9 mouse cellular contexts compared by ENCODE assay signal in genomic region chr15:6278606-6279468, GRCm38 (mm10). TPM values are rescaled to one million over a fixed set of nuclear protein-coding genes. Genes with fewer than 3 reads are reported as not detected.
DNase-seq lines count a peak whose midpoint lies in the region; ATAC-seq and TF ChIP-seq lines count a peak whose summit lies in the region.
"Had no signal": no experiment of that assay in that cellular context is flagged by ENCODE, and none has a peak within 500 bp of the region (broad histone marks: within the 10 kb centered on the region; RNA-seq: fewer than 3 reads in every experiment).

No protein-coding gene starts in this region.

- TF ChIP-seq POLR2A in CH12.LX (IDR thresholded peaks at IDR 0.05; ENCODE audit: low read depth, low read length): no peak
- no peak for TF ChIP-seq POLR2A in heart, adult 2 months (IDR thresholded peaks at IDR 0.05; ENCODE audit: insufficient read depth, low read depth, low read length)

- H3K9me3 ChIP-seq in embryonic facial prominence, embryonic 11.5 days (replicated peaks; ENCODE audit: control insufficient read depth, low read length): no peaks in the 10 kb centered on the region
- H3K9me3 ChIP-seq in embryonic facial prominence, embryonic 10.5 days: no peaks in the 10 kb centered on the region
- H3K9me3 ChIP-seq in CH12.LX (replicated peaks; ENCODE audit: low read length): no peaks in the 10 kb centered on the region
- no peaks in the 10 kb centered on the region for H3K9me3 ChIP-seq in limb, embryonic 12.5 days
- H3K9me3 ChIP-seq in liver, embryonic 12.5 days (replicated peaks): no peaks in the 10 kb centered on the region

- no peak for TF ChIP-seq RAD21 in CH12.LX (IDR thresholded peaks at IDR 0.05; ENCODE audit: low read depth, low read length)

- intact Hi-C loops in heart, adult 2 months (cut with DNase I): loop anchor here (2.0 to 5.0 kb wide), 2 partner anchors 37 to 108 kb away; no protein-coding TSS in a partner anchor

- dilution Hi-C loops in CH12.LX (cut with MboI; ENCODE audit: extremely low pct_ligation_motif_present, extremely low pct_unique_long_range_greater_than_20kb, low sequenced_read_pairs): no loop called here

- no peak overlapping the region for H3K27ac ChIP-seq in embryonic facial prominence, embryonic 11.5 days (replicated peaks; ENCODE audit: low read depth, low read length)
- no peak overlapping the region for H3K27ac ChIP-seq in embryonic facial prominence, embryonic 10.5 days (replicated peaks)
- no peak overlapping the region for H3K27ac ChIP-seq in CH12.LX (ENCODE audit: insufficient read depth, low read depth)
- H3K27ac ChIP-seq in heart, adult 2 months: peak overlapping the region; percentile 74
- H3K27ac ChIP-seq in limb, embryonic 12.5 days: peak overlapping the region; percentile 75
- no peak overlapping the region for H3K27ac ChIP-seq in liver, embryonic 12.5 days

- TF ChIP-seq EP300 in CH12.LX (IDR thresholded peaks at IDR 0.05; ENCODE audit: low read length): peak; percentile 34; the same call in 1 of the 2 replicates
- no peak for TF ChIP-seq EP300 in heart, adult 2 months (IDR thresholded peaks at IDR 0.05; ENCODE audit: insufficient read depth, low read depth, low read length)

- no peaks in the 10 kb centered on the region for H3K4me1 ChIP-seq in embryonic facial prominence, embryonic 11.5 days (ENCODE audit: control insufficient read depth, insufficient read depth, low read length)
- H3K4me1 ChIP-seq in embryonic facial prominence, embryonic 10.5 days: peaks cover 18% of the 10 kb centered on the region
- peaks cover 0 to 7% of the 10 kb centered on the region in 2 experiments; a peak in 1 of 4 replicates for H3K4me1 ChIP-seq in CH12.LX (ENCODE audit: control insufficient read depth in 1 of 2, insufficient read depth in 2 of 2)
- H3K4me1 ChIP-seq in heart, adult 2 months (ENCODE audit: control insufficient read depth, insufficient read depth, low read length): peaks cover 4% of the 10 kb centered on the region
- peaks cover 34% of the 10 kb centered on the region for H3K4me1 ChIP-seq in limb, embryonic 12.5 days (replicated peaks)
- no peaks in the 10 kb centered on the region for H3K4me1 ChIP-seq in liver, embryonic 12.5 days

- no peaks in the 10 kb centered on the region for H3K27me3 ChIP-seq in embryonic facial prominence, embryonic 11.5 days (ENCODE audit: control insufficient read depth, insufficient read depth, low read length)
- H3K27me3 ChIP-seq in embryonic facial prominence, embryonic 10.5 days (replicated peaks; ENCODE audit: low read depth, poor library complexity, severe bottlenecking): no peaks in the 10 kb centered on the region
- H3K27me3 ChIP-seq in CH12.LX (replicated peaks): no peaks in the 10 kb centered on the region
- H3K27me3 ChIP-seq in heart, adult 2 months (ENCODE audit: control insufficient read depth, insufficient read depth, low read length): no peaks in the 10 kb centered on the region
- H3K27me3 ChIP-seq in limb, embryonic 12.5 days: no peaks in the 10 kb centered on the region
- H3K27me3 ChIP-seq in liver, embryonic 12.5 days (replicated peaks): no peaks in the 10 kb centered on the region

- in situ Hi-C loops in CH12.LX (cut with MboI; ENCODE audit: low pct_ligation_motif_present, low pct_unique_long_range_greater_than_20kb, low sequenced_read_pairs): no loop called here

- no peak for ATAC-seq in embryonic facial prominence, embryonic 11.5 days (replicated peaks; ENCODE audit: insufficient number of reproducible peaks, low FRiP score, low TSS enrichment, low read depth)
- peak; percentile 58; the same call in 1 of the 2 replicates for ATAC-seq in limb, embryonic 12.5 days (ENCODE audit: insufficient number of reproducible peaks, insufficient read depth, low FRiP score, low TSS enrichment, low read depth)
- no peak for ATAC-seq in liver, embryonic 12.5 days

- no peak overlapping the region for H3K9ac ChIP-seq in embryonic facial prominence, embryonic 11.5 days (replicated peaks; ENCODE audit: low read length)
- H3K9ac ChIP-seq in CH12.LX (ENCODE audit: insufficient read depth, low read depth): 0 out of 2 replicates have a peak overlapping the region, but pooled peaks have one; percentile 6
- H3K9ac ChIP-seq in heart, adult 2 months (ENCODE audit: low read depth, low read length): peak overlapping the region; percentile 53; the same call in 1 of the 2 replicates
- H3K9ac ChIP-seq in limb, embryonic 12.5 days (replicated peaks): no peak overlapping the region
- H3K9ac ChIP-seq in liver, embryonic 12.5 days: no peak overlapping the region

- WGBS in embryonic facial prominence, embryonic 11.5 days: 63% methylated on average over 11 of the region's 11 CpGs
- WGBS in embryonic facial prominence, embryonic 10.5 days: 74% methylated on average over 11 of the region's 11 CpGs
- WGBS in heart, adult 2 months: 26% methylated on average over 11 of the region's 11 CpGs
- 25% methylated on average over 11 of the region's 11 CpGs for WGBS in limb, embryonic 12.5 days
- WGBS in liver, embryonic 12.5 days (ENCODE audit: insufficient replicate concordance): 64% methylated on average over 11 of the region's 11 CpGs

- H3K79me2 ChIP-seq in CH12.LX (replicated peaks; ENCODE audit: control insufficient read depth, extremely low read depth, insufficient read depth, poor library complexity, severe bottlenecking): no peaks in the 10 kb centered on the region
- H3K79me2 ChIP-seq in heart, adult 2 months (replicated peaks; ENCODE audit: control insufficient read depth, insufficient read depth, low read length): no peaks in the 10 kb centered on the region

- H3K4me2 ChIP-seq in embryonic facial prominence, embryonic 11.5 days (ENCODE audit: low read depth, low read length): no peak overlapping the region
- H3K4me2 ChIP-seq in CH12.LX (ENCODE audit: insufficient read depth, low read depth, poor library complexity, severe bottlenecking): peak overlapping the region; percentile 44
- H3K4me2 ChIP-seq in limb, embryonic 12.5 days: peak overlapping the region; percentile 31
- H3K4me2 ChIP-seq in liver, embryonic 12.5 days: no peak overlapping the region

- no peak overlapping the region for H3K4me3 ChIP-seq in embryonic facial prominence, embryonic 11.5 days (ENCODE audit: low read depth, low read length)
- H3K4me3 ChIP-seq in embryonic facial prominence, embryonic 10.5 days: no peak overlapping the region
- H3K4me3 ChIP-seq in CH12.LX (replicated peaks in 1 of 3; ENCODE audit: low read depth in 2 of 3, low read length in 2 of 3, poor library complexity in 1 of 3): no peak overlapping the region
- peak overlapping the region; percentile 10; the same call in 1 of the 2 replicates for H3K4me3 ChIP-seq in heart, adult 2 months
- no peak overlapping the region for H3K4me3 ChIP-seq in limb, embryonic 12.5 days (replicated peaks)
- H3K4me3 ChIP-seq in liver, embryonic 12.5 days: no peak overlapping the region

- peak; percentile 43 for DNase-seq in embryonic facial prominence, embryonic 11.5 days (ENCODE audit: low spot score)
- DNase-seq in embryonic facial prominence, embryonic 10.5 days (ENCODE audit: low spot score): no peak
- DNase-seq in CH12.LX (ENCODE audit: extremely low read depth): peak; percentile 17
- peak; percentile 15 to 18 for DNase-seq in heart, adult 2 months
- DNase-seq in testis, postnatal 10 days (ENCODE audit: low spot score): no peak
- no peak for DNase-seq in Muller cell, postnatal 12 days (ENCODE audit: inconsistent ontology term)
- DNase-seq: liver had no signal

- TF ChIP-seq CTCF in CH12.LX (conservative IDR thresholded peaks at IDR 0.05 in 1 of 2, IDR thresholded peaks at IDR 0.05 in 1 of 2; ENCODE audit: low read depth in 2 of 2, low read length in 2 of 2): no peak
- TF ChIP-seq CTCF in heart, adult 2 months (IDR thresholded peaks at IDR 0.05): no peak

- no peaks in the 10 kb centered on the region for H3K36me3 ChIP-seq in embryonic facial prominence, embryonic 11.5 days (replicated peaks; ENCODE audit: control insufficient read depth, insufficient read depth, low read depth, low read length)
- H3K36me3 ChIP-seq in embryonic facial prominence, embryonic 10.5 days (replicated peaks): no peaks in the 10 kb centered on the region
- H3K36me3 ChIP-seq in CH12.LX (replicated peaks in 1 of 2; ENCODE audit: control insufficient read depth in 1 of 2, insufficient read depth in 1 of 2, low read length in 1 of 2): no peaks in the 10 kb centered on the region
- H3K36me3 ChIP-seq in heart, adult 2 months (ENCODE audit: control insufficient read depth, insufficient read depth, low read length): no peaks in the 10 kb centered on the region; the same call in none of the 2 replicates
- H3K36me3 ChIP-seq in limb, embryonic 12.5 days: no peaks in the 10 kb centered on the region
- H3K36me3 ChIP-seq in liver, embryonic 12.5 days: no peaks in the 10 kb centered on the region

TF ChIP-seq in CH12.LX, 34 proteins besides CTCF, POLR2A, EP300 and RAD21:
- TF ChIP-seq TCF12 (IDR thresholded peaks at IDR 0.05; ENCODE audit: low read depth, low read length) (no peak), JUN (IDR thresholded peaks at IDR 0.05; ENCODE audit: insufficient read depth, low read depth, low read length) (peak; percentile 66), IRF4 (IDR thresholded peaks at IDR 0.05; ENCODE audit: low read depth, low read length) (peak; percentile 95), JUND (conservative IDR thresholded peaks at IDR 0.05; ENCODE audit: low read depth, low read length) (peak; percentile 71)

RNA-seq across cellular contexts. Expression of gene Dab2, which starts 20.8 kb away (rescaled TPM):
- polyA plus RNA-seq in embryonic facial prominence, embryonic 11.5 days (2014; fragmentation: Nextera tagmentation; extraction: Ambion mirVana): 72.4 and 81.5 TPM in 2 replicates
- 40.2 and 47.5 TPM in 2 replicates for polyA plus RNA-seq in embryonic facial prominence, embryonic 10.5 days (2016; fragmentation: Nextera tagmentation; extraction: Ambion mirVana)
- total RNA-seq in CH12.LX (2012; rRNA removed) (0.17 TPM in 1 of 2 replicates, not detected in the other), CH12.LX (2014; rRNA removed) (not detected in 2 replicates)
- polyA plus RNA-seq in CH12.LX (2012; ENCODE audit: insufficient read length, low read depth): 0.17 TPM in 1 of 2 replicates, not detected in the other
- total RNA-seq in heart, adult 2 months (2021): 10 to 100 TPM; 24.0 to 35.2 TPM
- polyA plus RNA-seq in heart, adult 2 months (2012; rRNA removed): 27.3 and 33.3 TPM in 2 replicates
- 53.0 and 64.3 TPM in 2 replicates for polyA plus RNA-seq in limb, embryonic 12.5 days (2016; fragmentation: Nextera tagmentation; extraction: Ambion mirVana)
- 17.1 and 19.9 TPM in 2 replicates for polyA plus RNA-seq in liver, embryonic 12.5 days (2016; fragmentation: Nextera tagmentation; extraction: Ambion mirVana)

Comparison
In these comparisons a context has a peak if more than half of its experiments do, and no peak if none do; other contexts are left out.
1. DNase-seq: peak in embryonic facial prominence, embryonic 11.5 days (single experiment), CH12.LX (single experiment) and heart, adult 2 months (2 of 2); none in embryonic facial prominence, embryonic 10.5 days (single experiment), testis, postnatal 10 days (single experiment) and Muller cell, postnatal 12 days (single experiment).
2. H3K27ac ChIP-seq: peak in heart, adult 2 months (single experiment) and limb, embryonic 12.5 days (single experiment); none in embryonic facial prominence, embryonic 11.5 days (single experiment), embryonic facial prominence, embryonic 10.5 days (single experiment), CH12.LX (single experiment) and liver, embryonic 12.5 days (single experiment).
3. H3K4me2 ChIP-seq: peak in CH12.LX (single experiment) and limb, embryonic 12.5 days (single experiment); none in embryonic facial prominence, embryonic 11.5 days (single experiment) and liver, embryonic 12.5 days (single experiment).
4. H3K9ac ChIP-seq: peak in CH12.LX (single experiment) and heart, adult 2 months (single experiment); none in embryonic facial prominence, embryonic 11.5 days (single experiment), limb, embryonic 12.5 days (single experiment) and liver, embryonic 12.5 days (single experiment).
5. RNA of gene Dab2, which starts 20.8 kb away (polyA plus RNA-seq): 72.4 to 81.5 TPM in embryonic facial prominence, embryonic 11.5 days, 53.0 to 64.3 TPM in limb, embryonic 12.5 days, 40.2 to 47.5 TPM in embryonic facial prominence, embryonic 10.5 days, 27.3 to 33.3 TPM in heart, adult 2 months and 17.1 to 19.9 TPM in liver, embryonic 12.5 days; 0.17 TPM in CH12.LX; every median in the first group is over 10 times any median in the second.